Mouse (Mus musculus) stomach, embryonic 16.5 days (tissue): Measurements from ENCODE around the gene Elk4. TPM values are rescaled to one million over a fixed set of nuclear protein-coding genes. Genes with fewer than 3 reads are reported as not detected.

Experiments
- ATAC-seq: fragments of 200-750 bp; cut with Nextera tagmentation; 2 replicates; pipeline ENCODE4 v1.8.0; 2017; ENCODE audit warnings: moderate number of reproducible peaks, moderate TSS enrichment; ENCODE audit not compliant: insufficient read depth, low FRiP score
- H3K27ac ChIP-seq: fragments of 300-500 bp; sonication (generic); 2 replicates; pipeline ENCODE4 v1.5.1; 2014; ENCODE audit warnings: low read length
- H3K27me3 ChIP-seq: fragments of 300-500 bp; sonication (generic); 2 replicates; pipeline ENCODE4 v1.6.1; 2014; ENCODE audit warnings: low read length, control low read depth, mixed read lengths; ENCODE audit not compliant: control insufficient read depth, insufficient read depth
- H3K36me3 ChIP-seq: fragments of 300-500 bp; sonication (generic); 2 replicates; pipeline ENCODE4 v1.6.1; 2014; ENCODE audit warnings: low read length; ENCODE audit not compliant: control insufficient read depth, insufficient read depth
- H3K4me1 ChIP-seq: fragments of 300-500 bp; sonication (generic); 2 replicates; pipeline ENCODE4 v1.6.1; 2014; ENCODE audit warnings: low read length, control low read depth, mixed read lengths; ENCODE audit not compliant: control insufficient read depth, insufficient read depth
- H3K4me2 ChIP-seq: fragments of 300-500 bp; sonication (generic); 2 replicates; pipeline ENCODE4 v1.6.1; 2014; ENCODE audit warnings: low read depth, low read length, mixed read lengths
- H3K4me3 ChIP-seq: fragments of 300-500 bp; sonication (generic); replicated peaks from 2 replicates; pipeline ENCODE4 v1.5.1; 2014; ENCODE audit warnings: mild to moderate bottlenecking, low read length
- H3K9ac ChIP-seq: fragments of 300-500 bp; sonication (generic); 2 replicates; pipeline ENCODE4 v1.6.1; 2014; ENCODE audit warnings: low read length
- H3K9me3 ChIP-seq: fragments of 300-500 bp; sonication (generic); replicated peaks from 2 replicates; pipeline ENCODE4 v1.6.1; 2016; ENCODE audit warnings: low read length, control low read depth; ENCODE audit not compliant: control insufficient read depth
- WGBS: fragments of 180-500 bp; shearing (Covaris S2); extraction: QIAGEN DNeasy Blood & Tissue Kit; methylation state at CpG from one replicate; pipeline ENCODE4 v1.1.7; 2014; 5-methylcytosine and 5-hydroxymethylcytosine counted together
- polyA plus RNA-seq: library from polyadenylated mRNA; unstranded; fragments of >200 nt; fragmentation: Nextera tagmentation; extraction: Ambion mirVana; gene quantifications from 2 replicates; pipeline ENCODE4 v1.2.1, GENCODE M21; 2015

The Elk4 gene
- polyA plus RNA-seq, 1 experiment from 2014 or later, result 21.3 TPM

GRCm38 (mm10) chr1:132040201-132040621 lies 32.8 kb downstream of the Elk4 start:
- Histone ChIP-seq H3K9ac (no peak overlapping the region), H3K4me1 (no peaks in the 10 kb centered on the region), H3K27ac (peak overlapping the region; percentile 13; the same call in 1 of the 2 replicates), H3K27me3 (no peaks in the 10 kb centered on the region), H3K4me3 (no peak overlapping the region), H3K4me2 (no peak overlapping the region), H3K9me3 (no peaks in the 10 kb centered on the region), H3K36me3 (no peaks in the 10 kb centered on the region)
- ATAC-seq, result peak; percentile 56; the same call in 1 of the 2 replicates
- WGBS, result 65% methylated on average over 9 of the region's 9 CpGs

GRCm38 (mm10) chr1:132043759-132044158 lies 36.4 kb downstream of the Elk4 start:
- Histone ChIP-seq H3K27ac (no peak overlapping the region), H3K36me3 (no peaks in the 10 kb centered on the region), H3K9me3 (no peaks in the 10 kb centered on the region), H3K4me1 (no peaks in the 10 kb centered on the region), H3K9ac (no peak overlapping the region), H3K4me2 (no peak overlapping the region), H3K4me3 (no peak overlapping the region), H3K27me3 (no peaks in the 10 kb centered on the region)
- 66% methylated on average over 4 of the region's 4 CpGs for WGBS
- no peak for ATAC-seq

GRCm38 (mm10) chr1:132046143-132046735 lies 38.8 kb downstream of the Elk4 start:
- ATAC-seq, result no peak

GRCm38 (mm10) chr1:132051746-132052145 lies 44.3 kb downstream of the Elk4 start:
- no peak for ATAC-seq
- Histone ChIP-seq H3K4me1 (no peaks in the 10 kb centered on the region), H3K9ac (no peak overlapping the region), H3K4me3 (no peak overlapping the region), H3K27ac (no peak overlapping the region), H3K27me3 (no peaks in the 10 kb centered on the region), H3K36me3 (no peaks in the 10 kb centered on the region), H3K4me2 (no peak overlapping the region), H3K9me3 (no peaks in the 10 kb centered on the region)
- WGBS, result 54% methylated on average over 3 of the region's 3 CpGs

More at GRCm38 (mm10) chr1:132046143-132046735, 38.8 kb downstream of the Elk4 start:
- Histone ChIP-seq H3K4me3 (no peak overlapping the region), H3K9me3 (no peaks in the 10 kb centered on the region), H3K4me2 (no peak overlapping the region), H3K27ac (no peak overlapping the region), H3K36me3 (no peaks in the 10 kb centered on the region), H3K9ac (peak overlapping the region; percentile 19; the same call in 1 of the 2 replicates), H3K27me3 (no peaks in the 10 kb centered on the region), H3K4me1 (no peaks in the 10 kb centered on the region)
- 20% methylated on average over 15 of the region's 15 CpGs for WGBS

- Histone ChIP-seq H3K27ac (no peak overlapping the region), H3K36me3 (no peaks in the 10 kb centered on the region)
- 80% methylated on average over 3 of the region's 3 CpGs for WGBS
Measured at GRCm38 (mm10) chr1:132054387-132054786, 47.0 kb downstream of the Elk4 start.

GRCm38 (mm10) chr1:132055054-132055664 lies 47.8 kb downstream of the Elk4 start:
- no peaks in the 10 kb centered on the region for H3K27me3 ChIP-seq
- 78% methylated on average over 7 of the region's 7 CpGs for whole genome bisulfite sequencing
- H3K4me2 ChIP-seq, result no peak overlapping the region
- H3K4me3 ChIP-seq, result no peak overlapping the region
- no peak overlapping the region for H3K9ac ChIP-seq
- H3K36me3 ChIP-seq, result no peaks in the 10 kb centered on the region
- no peak overlapping the region for H3K27ac ChIP-seq
- no peaks in the 10 kb centered on the region for H3K9me3 ChIP-seq
- ATAC-seq, result no peak
- no peaks in the 10 kb centered on the region for H3K4me1 ChIP-seq

More at GRCm38 (mm10) chr1:132054387-132054786, 47.0 kb downstream of the Elk4 start:
- no peaks in the 10 kb centered on the region for H3K9me3 ChIP-seq
- no peak for ATAC-seq
- no peaks in the 10 kb centered on the region for H3K27me3 ChIP-seq
- H3K9ac ChIP-seq, result no peak overlapping the region
- no peaks in the 10 kb centered on the region for H3K4me1 ChIP-seq
- H3K4me2 ChIP-seq, result no peak overlapping the region
- no peak overlapping the region for H3K4me3 ChIP-seq

- Histone ChIP-seq H3K9me3 (no peaks in the 10 kb centered on the region), H3K4me2 (no peak overlapping the region), H3K36me3 (no peaks in the 10 kb centered on the region), H3K27me3 (no peaks in the 10 kb centered on the region), H3K27ac (no peak overlapping the region), H3K9ac (no peak overlapping the region), H3K4me3 (no peak overlapping the region), H3K4me1 (no peaks in the 10 kb centered on the region)
- no peak for ATAC-seq
- 89% methylated on average over 5 of the region's 5 CpGs for WGBS
Measured at GRCm38 (mm10) chr1:132058558-132058957, 51.2 kb downstream of the Elk4 start.

GRCm38 (mm10) chr1:132060036-132060769 lies 52.8 kb downstream of the Elk4 start:
- H3K27ac ChIP-seq, result no peak overlapping the region
- no peaks in the 10 kb centered on the region for H3K4me1 ChIP-seq
- H3K9ac ChIP-seq, result no peak overlapping the region
- H3K4me2 ChIP-seq, result no peak overlapping the region
- 40% methylated on average over 7 of the region's 7 CpGs for WGBS
- H3K27me3 ChIP-seq, result no peaks in the 10 kb centered on the region
- H3K4me3 ChIP-seq, result no peak overlapping the region
- no peaks in the 10 kb centered on the region for H3K9me3 ChIP-seq
- no peak for ATAC-seq
- H3K36me3 ChIP-seq, result no peaks in the 10 kb centered on the region
